Mouse (Mus musculus) hindbrain, embryonic 11.5 days (tissue): Measurements from ENCODE around the gene Iqgap2. TPM values are rescaled to one million over a fixed set of nuclear protein-coding genes. Genes with fewer than 3 reads are reported as not detected.

Source experiments
- ATAC-seq: fragments of 200-750 bp; cut with Nextera tagmentation; 2 replicates; pipeline ENCODE4 v1.8.0; 2017; ENCODE audit warnings: mild to moderate bottlenecking, moderate TSS enrichment, moderate library complexity; ENCODE audit not compliant: low FRiP score
- DNase-seq: peaks from one replicate; pipeline ENCODE4 v3.0.0-alpha.2; 2015; ENCODE audit warnings: low spot score
- H3K27ac ChIP-seq: fragments of 300-500 bp; sonication (generic); 2 replicates; pipeline ENCODE4 v1.5.1; 2014; ENCODE audit warnings: mild to moderate bottlenecking, low read depth, low read length
- H3K27me3 ChIP-seq: fragments of 300-500 bp; sonication (generic); 2 replicates; pipeline ENCODE4 v1.6.1; 2014; ENCODE audit warnings: mild to moderate bottlenecking, low read length, moderate library complexity, mixed read lengths; ENCODE audit not compliant: control insufficient read depth, insufficient read depth
- H3K36me3 ChIP-seq: fragments of 300-500 bp; sonication (generic); 2 replicates; pipeline ENCODE4 v1.6.1; 2014; ENCODE audit warnings: mild to moderate bottlenecking, low read length, moderate library complexity, mixed read lengths; ENCODE audit not compliant: control insufficient read depth, insufficient read depth
- H3K4me1 ChIP-seq: fragments of 300-500 bp; sonication (generic); replicated peaks from 2 replicates; pipeline ENCODE4 v1.6.1; 2014; ENCODE audit warnings: low read length, mixed read lengths; ENCODE audit not compliant: control insufficient read depth, insufficient read depth
- H3K4me2 ChIP-seq: fragments of 300-500 bp; sonication (generic); replicated peaks from 2 replicates; pipeline ENCODE4 v1.6.1; 2014; ENCODE audit warnings: mild to moderate bottlenecking, low read depth, low read length
- H3K4me3 ChIP-seq: fragments of 300-500 bp; sonication (generic); 2 replicates; pipeline ENCODE4 v1.5.1; 2014; ENCODE audit warnings: low read depth, low read length
- H3K9ac ChIP-seq: fragments of 300-500 bp; sonication (generic); 2 replicates; pipeline ENCODE4 v1.6.1; 2014; ENCODE audit warnings: low read depth, low read length
- H3K9me3 ChIP-seq: fragments of 300-500 bp; sonication (generic); 2 replicates; pipeline ENCODE4 v1.6.1; 2016; ENCODE audit warnings: low read length; ENCODE audit not compliant: control insufficient read depth
- WGBS: fragments of 180-500 bp; shearing (Covaris S2); extraction: QIAGEN DNeasy Blood & Tissue Kit; methylation state at CpG from one replicate; pipeline ENCODE4 v1.1.7; 2014; 5-methylcytosine and 5-hydroxymethylcytosine counted together
- polyA plus RNA-seq: library from polyadenylated mRNA; unstranded; fragments of >200 nt; fragmentation: Nextera tagmentation; extraction: Ambion mirVana; gene quantifications from 2 replicates; pipeline ENCODE4 v1.2.1, GENCODE M21; 2014

Gene Iqgap2
- polyA plus RNA-seq, 1 experiment from 2014 or later: 20.7 TPM

- H3K27ac ChIP-seq: no peak overlapping the region
- no peaks in the 10 kb centered on the region for H3K36me3 ChIP-seq
- H3K9ac ChIP-seq: no peak overlapping the region
- no peak overlapping the region for H3K4me3 ChIP-seq
- no peaks in the 10 kb centered on the region for H3K27me3 ChIP-seq
- DNase-seq (no peak), ATAC-seq (no peak)
- no peaks in the 10 kb centered on the region for H3K9me3 ChIP-seq
- H3K4me1 ChIP-seq: no peaks in the 10 kb centered on the region
- H3K4me2 ChIP-seq: no peak overlapping the region
Measured at GRCm38 (mm10) chr13:95712054-95712453, 179.7 kb downstream of the Iqgap2 start.

- WGBS: 93% methylated on average over 6 of the region's 6 CpGs
- Histone ChIP-seq H3K4me2 (no peak overlapping the region), H3K4me3 (no peak overlapping the region), H3K4me1 (no peaks in the 10 kb centered on the region), H3K36me3 (no peaks in the 10 kb centered on the region), H3K9me3 (no peaks in the 10 kb centered on the region), H3K27ac (no peak overlapping the region), H3K27me3 (no peaks in the 10 kb centered on the region), H3K9ac (no peak overlapping the region)
- DNase-seq (no peak), ATAC-seq (no peak)
Measured at GRCm38 (mm10) chr13:95705589-95705988, 186.1 kb downstream of the Iqgap2 start.

- H3K9me3 ChIP-seq: no peaks in the 10 kb centered on the region
- H3K4me3 ChIP-seq: no peak overlapping the region
- H3K4me2 ChIP-seq: no peak overlapping the region
- ATAC-seq: no peak
- no peaks in the 10 kb centered on the region for H3K4me1 ChIP-seq
- no peaks in the 10 kb centered on the region for H3K27me3 ChIP-seq
- no peak overlapping the region for H3K9ac ChIP-seq
- 87% methylated on average over 5 of the region's 5 CpGs for WGBS
- no peaks in the 10 kb centered on the region for H3K36me3 ChIP-seq
- no peak overlapping the region for H3K27ac ChIP-seq
- DNase-seq: no peak
Measured at GRCm38 (mm10) chr13:95703376-95703775, 188.3 kb downstream of the Iqgap2 start.

- Histone ChIP-seq H3K9me3 (no peaks in the 10 kb centered on the region), H3K4me1 (no peaks in the 10 kb centered on the region), H3K4me2 (no peak overlapping the region), H3K27ac (no peak overlapping the region), H3K4me3 (no peak overlapping the region), H3K9ac (no peak overlapping the region), H3K36me3 (no peaks in the 10 kb centered on the region), H3K27me3 (no peaks in the 10 kb centered on the region)
- no peak for DNase-seq
- no peak for ATAC-seq
- 55% methylated on average over 6 of the region's 6 CpGs for WGBS
Measured at GRCm38 (mm10) chr13:95697874-95698273, 193.8 kb downstream of the Iqgap2 start.

GRCm38 (mm10) chr13:95696654-95697163 lies 195.0 kb downstream of the Iqgap2 start, which contains the start of gene F2rl2:
Gene F2rl2 (plus strand): TSS chr13:95696853.
- DNase-seq: no peak

GRCm38 (mm10) chr13:95696120-95696653 lies 195.5 kb downstream of the Iqgap2 start:
- no peak overlapping the region for H3K4me2 ChIP-seq
- 93% methylated on average over 9 of the region's 9 CpGs for WGBS
- H3K9me3 ChIP-seq: no peaks in the 10 kb centered on the region
- no peak for ATAC-seq
- no peaks in the 10 kb centered on the region for H3K27me3 ChIP-seq
- no peak overlapping the region for H3K4me3 ChIP-seq
- H3K36me3 ChIP-seq: no peaks in the 10 kb centered on the region
- no peak for DNase-seq
- H3K27ac ChIP-seq: no peak overlapping the region
- no peaks in the 10 kb centered on the region for H3K4me1 ChIP-seq
- H3K9ac ChIP-seq: no peak overlapping the region

More at GRCm38 (mm10) chr13:95696654-95697163, 195.0 kb downstream of the Iqgap2 start, which contains the start of gene F2rl2:
- no peaks in the 10 kb centered on the region for H3K9me3 ChIP-seq
- H3K4me2 ChIP-seq: no peak within 1 kb of the TSS
- no peaks in the 10 kb centered on the region for H3K36me3 ChIP-seq
- H3K9ac ChIP-seq: no peak within 1 kb of the TSS
- H3K27ac ChIP-seq: no peak within 1 kb of the TSS
- H3K4me3 ChIP-seq: no peak within 1 kb of the TSS
- H3K4me1 ChIP-seq: no peaks in the 10 kb centered on the region
- no peak for ATAC-seq
- WGBS: 78% methylated on average over 4 of the region's 4 CpGs
- no peaks in the 10 kb centered on the region for H3K27me3 ChIP-seq

GRCm38 (mm10) chr13:95692201-95692600 lies 199.5 kb downstream of the Iqgap2 start:
- no peaks in the 10 kb centered on the region for H3K9me3 ChIP-seq
- no peak overlapping the region for H3K9ac ChIP-seq
- ATAC-seq: no peak
- H3K27ac ChIP-seq: no peak overlapping the region
- H3K4me3 ChIP-seq: no peak overlapping the region
- DNase-seq: no peak
- no peaks in the 10 kb centered on the region for H3K4me1 ChIP-seq
- H3K36me3 ChIP-seq: no peaks in the 10 kb centered on the region
- no peaks in the 10 kb centered on the region for H3K27me3 ChIP-seq
- WGBS: 89% methylated on average over 8 of the region's 8 CpGs
- H3K4me2 ChIP-seq: no peak overlapping the region

GRCm38 (mm10) chr13:95688576-95688975 lies 203.1 kb downstream of the Iqgap2 start:
- DNase-seq: no peak
- Histone ChIP-seq H3K27me3 (no peaks in the 10 kb centered on the region), H3K36me3 (0 out of 2 replicates have a peak, but pooled peaks cover 3% of the 10 kb centered on the region), H3K9ac (no peak overlapping the region), H3K4me1 (no peaks in the 10 kb centered on the region), H3K4me2 (no peak overlapping the region), H3K9me3 (no peaks in the 10 kb centered on the region), H3K4me3 (no peak overlapping the region), H3K27ac (no peak overlapping the region)
- 85% methylated on average over 1 of the region's 1 CpGs for WGBS
- ATAC-seq: no peak

- no peak overlapping the region for H3K9ac ChIP-seq
- no peaks in the 10 kb centered on the region for H3K27me3 ChIP-seq
- 85% methylated on average over 5 of the region's 5 CpGs for WGBS
- DNase-seq (no peak), ATAC-seq (no peak)
- no peaks in the 10 kb centered on the region for H3K9me3 ChIP-seq
- no peaks in the 10 kb centered on the region for H3K4me1 ChIP-seq
- no peak overlapping the region for H3K27ac ChIP-seq
- 0 out of 2 replicates have a peak, but pooled peaks cover 3% of the 10 kb centered on the region for H3K36me3 ChIP-seq
- H3K4me3 ChIP-seq: no peak overlapping the region
- no peak overlapping the region for H3K4me2 ChIP-seq
Measured at GRCm38 (mm10) chr13:95685736-95686135, 206.0 kb downstream of the Iqgap2 start.
